Mouse (Mus musculus) adrenal gland, postnatal 36 days (tissue): ENCODE results near the gene Grifin. TPM values are rescaled to one million over a fixed set of nuclear protein-coding genes. Genes with fewer than 3 reads are reported as not detected.

Source experiments
- DNase-seq, 2 experiments: peaks; one replicate each; pipeline ENCODE4 v3.0.0; 2021; ENCODE audit warnings: mixed read lengths in 1 of 2
- total RNA-seq, 2 experiments: library from RNA; stranded (reverse); gene quantifications; 2 replicates each; pipeline ENCODE4 v1.2.3; 2021

Grifin gene
- total RNA-seq, 2 experiments from 2014 or later: not detected

DNA sequence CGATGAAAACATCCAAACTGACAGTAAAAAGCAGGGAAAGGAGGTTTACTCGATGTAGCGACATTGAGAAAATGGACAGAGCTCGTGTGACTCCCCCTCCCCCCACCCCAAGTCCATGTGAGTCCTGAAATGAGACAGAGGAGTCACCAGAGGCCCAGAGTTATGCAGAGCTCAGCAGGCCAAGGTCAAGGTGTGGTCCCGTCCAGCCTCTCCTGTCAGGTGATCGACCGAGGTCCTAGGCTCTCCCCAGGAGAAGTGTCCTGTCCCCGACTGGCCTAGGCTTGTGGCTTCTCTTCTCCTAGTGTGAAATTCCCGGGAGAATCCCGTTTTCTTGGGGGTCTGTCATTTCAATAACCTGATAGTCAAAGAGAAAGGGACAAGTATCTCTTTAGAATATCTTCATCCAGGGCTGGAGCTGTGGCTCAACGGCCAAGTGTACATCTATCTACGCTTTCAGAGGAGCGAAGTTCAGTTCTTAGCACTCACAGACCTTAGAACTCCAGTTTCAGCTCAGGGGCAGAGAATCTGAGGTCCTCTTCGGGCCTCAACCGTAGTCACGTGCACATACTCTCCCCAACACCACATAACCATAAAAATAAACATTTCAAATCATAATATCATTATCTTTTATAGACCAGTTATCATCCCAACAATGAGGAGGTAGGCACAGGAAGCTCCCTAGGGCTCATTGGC lies 24.4 kb upstream of the Grifin start:
- no peak for DNase-seq

DNA sequence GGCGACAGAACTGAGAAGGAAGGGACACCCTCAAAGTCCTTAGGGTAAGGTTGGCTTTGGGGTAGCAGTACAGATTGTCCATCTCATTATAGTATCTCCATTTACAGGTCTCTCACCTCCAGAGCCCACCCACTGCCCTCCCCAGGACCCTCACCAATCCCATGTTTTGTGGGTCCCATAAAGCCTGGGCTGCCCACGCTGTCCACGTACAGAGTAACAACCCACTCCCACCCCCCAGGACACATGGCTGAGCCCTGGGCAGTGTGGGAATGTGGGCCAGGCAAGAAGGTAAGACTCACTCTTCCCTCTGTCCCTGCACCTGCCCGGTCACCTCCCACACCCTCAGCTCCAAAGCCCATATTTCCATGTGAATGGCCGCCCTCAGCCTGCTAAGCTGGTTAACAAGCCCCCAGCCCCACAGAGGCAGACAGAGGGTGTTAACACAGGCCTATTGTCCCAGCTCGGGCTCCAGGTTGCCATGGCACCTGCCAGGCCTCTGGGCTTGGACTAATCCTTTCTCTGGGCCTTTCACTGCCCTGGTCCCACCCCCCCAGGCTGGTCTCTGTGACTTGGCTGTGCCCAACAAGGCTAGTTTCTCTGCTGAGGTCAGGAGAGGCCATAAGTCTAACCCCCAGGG lies 19.0 kb upstream of the Grifin start:
- DNase-seq: no peak

DNA sequence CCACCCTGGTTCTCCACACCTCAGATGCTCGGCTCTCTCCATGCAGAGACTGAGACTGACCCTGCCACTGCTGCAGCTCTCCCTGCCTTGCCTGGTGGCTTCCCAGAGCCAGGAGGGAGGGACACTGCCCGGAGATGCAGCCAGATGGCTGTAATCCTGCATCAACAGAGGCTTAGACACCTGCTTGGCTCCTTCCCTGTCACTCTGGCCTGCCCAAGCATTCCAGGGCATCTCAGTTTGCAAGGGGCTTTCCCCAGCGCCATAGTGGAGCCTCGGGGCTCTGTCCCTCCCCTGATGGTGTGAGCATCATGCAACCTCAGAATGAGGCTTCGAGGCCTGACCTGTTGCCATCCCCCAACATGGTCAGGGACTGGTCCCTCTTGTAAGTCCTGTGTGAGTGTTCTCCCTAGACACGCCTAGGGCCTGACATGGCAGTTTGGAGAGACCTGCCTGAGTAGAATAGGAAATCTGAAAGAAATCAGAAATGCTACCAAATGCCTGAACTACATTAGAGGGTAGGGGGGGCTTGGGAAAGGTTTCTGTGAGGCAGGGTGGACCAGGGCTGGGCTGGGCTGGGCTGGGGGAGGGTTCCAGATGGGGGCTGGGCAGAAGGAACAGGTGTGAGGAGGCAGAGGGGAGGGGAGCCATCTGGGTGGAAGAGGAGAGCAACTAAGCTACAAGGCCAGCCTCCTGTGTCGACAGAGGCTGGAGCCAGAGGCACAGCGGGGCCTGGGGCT lies 18.3 kb upstream of the Grifin start:
- DNase-seq: no peak

DNA sequence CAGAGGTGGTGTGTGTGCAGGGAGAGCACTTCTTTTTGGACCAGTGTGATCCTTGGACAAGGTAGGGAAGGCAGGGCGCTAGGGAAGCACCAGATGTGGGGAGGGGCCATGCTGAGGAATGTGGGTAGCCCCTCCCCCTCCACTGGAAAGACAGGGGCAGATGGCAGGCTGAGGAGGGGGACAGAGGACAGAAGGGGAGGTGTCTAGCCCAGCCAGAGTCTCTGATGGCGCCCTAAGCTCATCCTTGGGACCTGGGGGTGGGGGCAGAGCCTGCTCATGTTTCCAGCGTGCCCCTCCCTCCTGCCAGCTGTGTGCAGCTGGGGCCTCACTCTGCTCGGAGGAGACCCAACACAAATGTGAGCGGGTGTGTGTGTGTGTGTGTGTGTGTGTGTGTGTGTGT lies 16.7 kb upstream of the Grifin start:
- DNase-seq: no peak

DNA sequence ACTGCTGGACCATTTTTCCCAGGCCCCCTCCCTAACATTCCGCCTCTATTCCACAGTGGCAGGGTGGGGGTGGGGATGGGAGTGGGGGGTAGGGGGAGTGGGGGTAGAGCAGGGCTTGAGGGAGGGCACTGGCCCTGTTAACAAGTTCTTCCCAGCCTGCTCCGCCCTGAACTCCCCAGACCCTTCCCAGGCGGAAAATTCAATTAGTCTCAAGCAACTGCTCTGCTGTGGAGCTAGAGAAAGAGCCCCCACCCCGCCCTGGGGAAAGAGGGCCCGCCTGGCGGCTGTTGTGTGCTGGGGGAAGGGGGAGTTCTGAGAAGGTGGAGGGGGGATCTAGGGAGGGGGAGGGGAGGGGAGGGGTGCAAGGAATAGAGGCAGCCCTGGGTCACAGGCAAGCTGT lies 14.9 kb upstream of the Grifin start:
- no peak for DNase-seq

DNA sequence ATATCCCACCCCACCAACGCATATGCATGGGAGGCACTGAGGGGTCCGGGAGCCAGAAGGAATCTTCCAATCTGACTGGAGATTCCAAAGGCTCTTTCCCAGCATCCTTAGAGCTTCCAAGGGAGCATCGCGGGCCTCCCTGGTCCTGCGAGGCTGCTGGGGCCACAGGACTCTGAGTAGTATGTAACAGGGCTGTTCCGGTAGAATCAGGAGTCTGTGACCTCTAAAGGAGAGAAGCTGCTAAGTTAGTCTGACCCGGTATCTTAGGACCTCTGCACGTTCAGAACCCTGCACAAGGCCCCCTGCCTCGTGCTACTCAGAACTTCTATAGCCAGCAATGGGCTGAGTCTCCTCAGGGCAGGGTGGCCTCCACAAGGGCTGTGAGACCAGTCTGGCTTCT lies 14.3 kb upstream of the Grifin start:
- no peak for DNase-seq

DNA sequence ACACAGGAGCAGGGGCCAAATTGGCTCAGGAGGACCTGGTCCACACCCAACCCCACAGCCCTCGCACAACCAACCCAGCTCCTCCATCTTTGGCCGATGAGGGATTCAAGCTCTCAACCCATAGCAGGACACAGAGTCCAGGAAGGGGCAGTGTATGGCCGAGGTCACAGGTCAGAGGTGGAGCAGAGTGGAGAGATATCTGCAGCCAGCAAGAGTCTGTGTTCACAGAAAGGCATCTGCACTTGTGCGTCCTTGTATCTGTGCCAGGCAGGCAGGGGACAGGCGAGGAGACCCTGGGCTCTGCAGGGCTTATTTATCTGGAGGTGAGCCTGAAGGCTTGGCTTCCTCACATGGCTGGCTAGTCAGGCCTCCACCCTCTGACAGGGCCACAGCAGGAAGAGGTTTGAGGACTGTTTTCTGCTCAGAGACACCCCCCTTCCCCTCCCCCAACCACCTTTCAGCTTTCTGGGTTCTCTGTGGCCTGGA lies 10.6 kb upstream of the Grifin start:
- DNase-seq: peak; percentile 42 to 48

DNA sequence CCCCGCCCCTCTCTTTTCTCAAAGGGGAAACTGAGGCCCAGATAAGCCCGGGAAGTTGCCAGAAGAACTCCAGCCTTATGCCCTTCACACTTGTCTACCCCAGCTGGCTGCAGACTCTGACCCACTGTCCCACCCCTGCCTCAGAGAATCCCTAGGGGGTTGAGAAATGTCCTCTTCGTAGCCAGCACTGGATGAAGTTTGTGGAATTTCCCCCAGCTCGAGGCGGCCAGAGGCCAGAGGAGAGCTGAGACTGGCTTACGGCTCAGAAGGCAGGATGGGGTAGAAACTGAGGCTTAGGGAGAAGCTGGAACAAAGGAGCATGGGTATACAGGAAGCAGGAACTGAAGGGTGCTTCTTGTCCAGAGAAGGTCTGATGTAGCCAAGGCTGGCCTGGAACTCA lies 7.7 kb upstream of the Grifin start:
- peak in 1 of 2 experiments; percentile 46 for DNase-seq

DNA sequence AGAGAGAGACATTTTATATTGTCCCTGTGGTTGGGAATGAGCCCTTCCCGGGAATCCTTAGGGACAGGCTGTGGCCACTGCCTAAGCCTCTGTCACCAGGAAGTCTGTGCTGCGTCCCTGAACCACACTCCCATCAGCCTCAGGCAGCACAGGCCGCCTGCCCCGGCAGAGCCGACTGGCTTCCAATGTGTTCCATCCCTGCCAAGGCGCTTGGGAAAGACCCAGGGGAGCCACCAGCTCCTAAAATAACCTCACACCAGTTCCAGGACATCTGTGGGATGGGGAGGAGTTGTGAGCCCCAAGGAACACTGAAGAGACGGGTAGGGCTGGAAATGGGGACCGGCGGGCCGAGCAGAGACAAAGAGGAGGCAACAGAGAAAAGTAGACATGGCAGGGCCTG lies 6.8 kb upstream of the Grifin start:
- DNase-seq: peak; percentile 31 to 68

DNA sequence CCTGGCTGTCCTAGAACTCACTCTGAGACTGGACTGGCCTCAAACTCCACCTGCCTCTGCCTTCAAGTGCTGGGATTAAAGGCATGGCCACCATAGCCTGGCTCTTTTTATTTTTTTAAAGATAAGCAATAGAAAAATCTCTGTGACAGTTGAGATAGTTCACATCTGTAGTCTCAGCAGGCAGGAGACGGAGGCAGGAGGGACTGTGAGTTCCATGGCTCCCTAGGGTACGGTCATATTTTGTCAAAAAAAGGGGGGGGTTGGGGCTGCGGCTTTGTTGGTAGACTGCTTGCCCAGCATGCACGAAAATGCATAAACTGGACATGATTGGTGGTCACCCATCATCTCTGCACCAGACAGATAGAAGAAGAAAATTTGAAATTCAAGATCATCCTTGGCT lies 6.3 kb upstream of the Grifin start:
- DNase-seq: no peak

DNA sequence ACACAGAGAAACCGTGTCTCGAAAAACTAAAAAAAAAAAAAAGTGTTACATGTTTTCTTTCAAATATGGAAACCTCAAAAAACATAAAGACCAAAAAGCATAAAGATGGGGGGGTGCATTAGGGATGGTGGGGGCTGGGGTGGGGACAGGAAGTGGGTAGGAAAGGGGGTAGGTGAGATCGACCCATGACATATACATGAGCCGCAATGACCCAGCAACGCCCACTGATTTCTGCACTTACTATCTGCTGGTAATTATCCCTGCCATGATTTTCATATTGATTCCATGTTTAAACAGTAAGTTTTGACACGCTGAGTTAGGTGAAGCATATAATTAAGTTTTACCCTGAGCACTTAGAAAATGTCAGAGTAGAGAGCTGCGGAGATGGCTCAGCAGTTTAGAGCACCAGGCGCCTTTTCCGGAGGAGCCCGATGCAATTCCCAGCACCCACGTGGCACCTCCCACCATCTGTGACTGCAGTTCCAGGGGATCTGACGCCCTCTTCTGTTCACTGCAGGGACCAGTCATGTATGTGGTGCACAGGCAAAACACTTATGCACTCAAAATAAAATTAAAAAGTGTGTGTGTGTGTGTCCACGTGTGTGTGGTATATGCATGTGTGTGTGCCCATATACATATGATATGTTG lies 5.5 kb upstream of the Grifin start:
- no peak for DNase-seq

DNA sequence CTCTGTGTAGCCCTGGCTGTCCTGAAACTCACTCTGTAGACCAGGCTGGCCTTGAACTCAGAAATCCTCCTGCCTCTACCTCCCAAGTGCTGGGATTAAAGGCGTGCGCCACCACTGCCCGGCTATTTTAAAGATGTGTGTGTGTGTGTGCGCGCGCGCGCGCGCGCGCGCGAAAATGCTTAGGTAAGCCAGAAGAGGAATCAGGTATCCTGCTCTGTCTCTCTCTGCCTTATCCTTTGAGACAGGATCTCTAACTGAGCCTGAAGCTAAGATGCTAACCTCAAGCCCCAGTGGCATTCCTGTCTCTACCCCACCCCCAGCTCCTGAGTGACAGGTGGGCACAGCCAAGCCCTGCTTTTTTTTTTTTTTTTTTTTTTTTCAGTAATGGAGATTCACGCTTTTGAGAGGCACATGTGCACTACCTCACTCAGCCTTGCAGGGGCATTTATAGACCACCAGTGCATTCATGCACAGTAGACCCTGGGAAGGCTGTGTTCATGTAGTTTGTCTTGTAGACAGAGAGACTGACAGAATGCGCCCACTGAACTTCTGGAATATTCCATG lies 4.2 kb upstream of the Grifin start:
- DNase-seq: no peak

DNA sequence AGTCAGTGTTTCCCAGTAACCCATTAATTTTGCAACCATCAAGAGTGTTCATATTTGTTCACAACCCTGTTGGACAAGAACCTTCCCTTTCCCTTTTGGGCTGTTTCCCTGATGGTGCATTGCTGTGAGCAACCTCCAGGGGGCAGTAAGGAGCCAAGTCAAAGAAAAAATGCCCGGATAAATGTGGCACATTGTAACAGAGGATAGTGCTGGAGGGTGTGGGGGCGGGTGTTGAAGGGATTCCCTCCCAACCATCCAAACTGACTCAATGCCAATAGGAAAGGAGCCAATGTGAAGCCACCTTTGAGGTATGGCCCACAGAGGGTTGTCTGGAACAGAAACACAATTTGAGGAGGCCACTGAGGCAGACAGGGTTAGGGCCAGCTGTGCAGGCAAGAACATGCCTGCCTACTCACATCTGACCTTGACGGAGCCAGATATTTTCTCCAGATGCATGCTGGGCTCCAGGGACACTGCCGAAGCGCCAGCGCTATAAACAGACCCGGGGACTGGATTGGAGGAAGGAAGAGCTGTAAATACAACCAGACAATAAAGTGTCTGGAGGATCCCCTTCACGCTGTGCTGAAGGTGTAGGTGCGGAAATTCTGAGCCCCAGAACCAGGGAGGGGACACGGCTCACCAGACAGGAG lies 3.6 kb upstream of the Grifin start:
- DNase-seq: peak; percentile 68 to 71

DNA sequence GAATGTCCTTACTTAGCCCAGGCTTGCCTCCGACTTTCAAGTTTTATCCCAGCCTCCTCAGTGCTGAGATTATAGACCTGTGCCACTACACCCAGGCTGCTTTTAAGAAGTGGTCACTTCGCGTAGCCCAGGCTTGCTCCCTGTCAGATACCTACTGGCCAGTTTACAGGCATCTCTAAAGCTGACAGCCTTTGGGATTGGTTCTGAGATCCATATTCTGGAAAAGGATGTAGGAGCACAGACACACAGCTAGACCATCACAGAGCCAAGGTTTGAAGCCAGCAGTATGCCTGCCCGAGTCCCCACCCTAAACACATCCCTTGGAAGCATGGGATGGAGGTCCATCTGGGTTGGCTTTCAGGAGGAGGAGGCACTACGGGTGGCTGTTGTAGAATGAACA lies 2.9 kb upstream of the Grifin start:
- no peak for DNase-seq

DNA sequence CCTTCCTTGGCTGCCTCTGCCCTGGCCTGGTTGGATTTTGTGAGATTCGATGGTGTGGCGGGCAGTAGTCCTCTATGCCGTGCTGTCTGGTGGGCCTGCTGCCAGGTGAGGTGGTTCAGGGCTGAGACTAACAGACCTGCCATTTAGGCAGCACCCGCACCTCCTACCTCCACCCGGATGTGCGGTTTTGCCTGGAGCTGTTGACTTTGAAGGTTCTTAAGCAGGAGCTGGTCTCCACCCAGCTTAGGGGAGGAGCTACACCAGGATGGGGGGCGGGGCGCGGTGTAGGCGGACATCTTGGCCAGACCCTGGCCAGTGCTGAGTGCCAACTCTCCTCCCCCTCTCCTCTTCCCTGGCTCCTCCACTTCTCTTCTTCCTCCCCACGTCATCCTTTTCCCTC lies 2.5 kb upstream of the Grifin start:
- DNase-seq: peak; percentile 56 to 85

DNA sequence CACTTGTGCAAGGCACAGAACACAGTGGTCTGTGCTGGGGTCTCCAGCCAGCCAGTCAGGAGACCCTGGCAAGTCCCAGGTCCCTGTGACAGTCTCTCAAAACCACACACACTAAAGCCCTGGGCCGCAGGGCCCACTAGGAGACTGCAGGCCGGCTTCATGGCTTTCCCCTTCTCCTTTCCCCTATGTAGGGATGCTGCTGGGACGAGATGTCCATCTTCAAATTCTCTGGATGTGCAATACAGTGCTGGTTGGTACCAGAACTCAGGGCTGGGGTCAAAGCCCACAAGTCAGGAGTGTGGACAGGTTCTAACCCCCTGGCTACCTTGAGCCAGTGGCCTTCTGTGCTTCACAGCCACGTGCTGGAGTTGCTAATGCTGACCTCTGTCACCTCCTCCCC lies 1.4 kb upstream of the Grifin start:
- no peak for DNase-seq

DNA sequence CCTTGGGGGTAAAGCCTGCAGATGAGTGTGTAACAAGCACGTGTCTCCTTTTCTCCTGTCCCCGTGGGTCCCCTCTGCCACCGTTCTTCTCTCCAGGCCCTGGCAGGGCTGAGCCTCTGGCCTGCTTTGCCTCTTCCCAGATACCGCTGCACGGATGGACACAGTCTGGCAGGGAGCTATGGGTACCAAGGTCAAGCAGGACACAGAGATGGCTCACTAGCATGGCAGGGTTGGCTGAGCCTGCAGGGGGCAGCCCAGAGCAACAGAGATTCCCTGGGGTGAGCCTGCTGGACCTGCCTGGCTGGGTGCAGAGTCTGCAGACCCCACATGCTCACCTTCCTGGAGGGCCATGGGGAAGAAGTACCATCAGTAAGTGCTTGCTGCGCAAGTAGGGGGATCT lies 985 bp upstream of the Grifin start:
- DNase-seq: peak; percentile 81 to 82

DNA sequence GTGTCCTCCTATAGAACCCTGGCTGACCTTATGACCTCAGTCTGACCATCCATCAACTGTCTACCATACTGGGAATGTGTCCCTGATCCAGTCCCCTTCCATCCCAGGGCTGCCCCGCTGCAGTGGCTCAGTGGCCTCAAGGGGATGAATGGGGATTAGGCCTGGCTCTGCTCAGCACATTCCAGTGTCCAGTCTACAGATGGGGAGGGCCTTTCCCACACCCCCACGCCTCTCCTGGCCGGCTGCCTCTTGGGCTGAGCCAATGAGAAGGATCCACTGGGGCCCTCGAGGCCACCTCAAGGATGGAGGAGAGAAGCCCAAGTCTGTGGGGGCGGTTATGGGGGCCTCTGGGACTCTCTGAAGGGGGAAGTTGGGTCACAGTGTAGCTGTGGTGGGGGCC lies 580 bp upstream of the Grifin start:
- peak in 1 of 2 experiments; percentile 31 for DNase-seq

DNA sequence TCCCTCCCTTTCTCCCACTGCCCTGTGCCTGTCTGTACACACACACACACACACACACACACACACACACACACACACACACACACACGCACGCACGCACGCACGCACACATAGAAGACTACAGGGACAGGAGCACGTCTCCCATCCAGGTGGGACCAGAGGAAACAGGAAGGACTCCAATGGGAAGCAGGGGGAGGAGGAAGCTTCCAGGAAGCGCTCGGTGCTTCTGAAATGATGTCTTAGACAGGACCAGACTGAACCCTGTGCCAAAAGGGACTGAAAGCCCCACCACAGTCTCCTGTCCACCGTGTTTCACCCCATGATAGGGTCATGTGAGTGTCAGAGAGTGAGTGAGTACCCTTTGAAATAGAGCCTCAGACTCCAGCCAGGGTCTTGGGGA lies 2.3 kb downstream of the Grifin start:
- no peak for DNase-seq

DNA sequence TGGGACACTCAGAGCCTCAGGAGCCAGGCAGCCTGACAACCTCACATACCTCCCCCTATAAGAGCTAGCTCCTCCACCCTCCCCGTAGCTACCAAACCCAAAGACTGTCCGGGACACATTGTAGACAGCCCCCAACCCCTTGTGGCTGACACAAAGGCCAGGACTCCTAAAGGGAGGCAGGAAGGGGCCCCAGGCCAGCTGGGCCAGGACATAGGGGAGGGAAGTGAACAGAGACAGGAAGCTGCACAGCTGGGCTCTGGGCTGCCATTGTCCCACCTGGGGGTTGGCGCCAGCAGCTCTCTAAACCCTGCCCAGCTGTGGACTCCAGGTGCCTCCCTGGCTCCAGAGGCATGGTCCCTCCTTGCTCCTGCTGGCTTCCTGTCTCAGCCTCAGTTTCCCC lies 8.0 kb downstream of the Grifin start:
- DNase-seq: no peak

DNA sequence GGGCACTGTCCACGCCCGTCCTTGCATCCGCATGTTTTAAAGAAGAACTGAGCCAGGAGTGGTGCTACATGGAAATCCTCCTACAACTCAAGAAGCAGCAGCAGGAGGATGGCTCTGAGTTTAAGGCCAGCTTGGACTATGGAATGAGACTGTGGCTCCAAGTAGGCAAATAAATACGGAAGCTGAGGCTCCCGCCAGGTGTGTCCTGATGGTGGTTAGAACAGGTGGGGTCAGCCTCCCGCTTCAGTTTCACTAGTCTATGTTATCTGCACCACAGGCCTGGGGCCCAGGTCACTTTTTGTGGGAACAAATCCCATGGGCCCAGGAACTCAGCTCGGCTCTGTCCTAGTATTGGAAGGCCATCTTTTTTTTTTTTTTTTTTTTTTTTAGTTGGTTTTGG lies 11.2 kb downstream of the Grifin start:
- DNase-seq: no peak
